Mouse (Mus musculus): ENCODE measurements around the gene Inhbc. TPM values are rescaled to one million over a fixed set of nuclear protein-coding genes. Genes with fewer than 3 reads are reported as not detected.

Inhbc gene
- not detected for total RNA-seq (2023)

DNA sequence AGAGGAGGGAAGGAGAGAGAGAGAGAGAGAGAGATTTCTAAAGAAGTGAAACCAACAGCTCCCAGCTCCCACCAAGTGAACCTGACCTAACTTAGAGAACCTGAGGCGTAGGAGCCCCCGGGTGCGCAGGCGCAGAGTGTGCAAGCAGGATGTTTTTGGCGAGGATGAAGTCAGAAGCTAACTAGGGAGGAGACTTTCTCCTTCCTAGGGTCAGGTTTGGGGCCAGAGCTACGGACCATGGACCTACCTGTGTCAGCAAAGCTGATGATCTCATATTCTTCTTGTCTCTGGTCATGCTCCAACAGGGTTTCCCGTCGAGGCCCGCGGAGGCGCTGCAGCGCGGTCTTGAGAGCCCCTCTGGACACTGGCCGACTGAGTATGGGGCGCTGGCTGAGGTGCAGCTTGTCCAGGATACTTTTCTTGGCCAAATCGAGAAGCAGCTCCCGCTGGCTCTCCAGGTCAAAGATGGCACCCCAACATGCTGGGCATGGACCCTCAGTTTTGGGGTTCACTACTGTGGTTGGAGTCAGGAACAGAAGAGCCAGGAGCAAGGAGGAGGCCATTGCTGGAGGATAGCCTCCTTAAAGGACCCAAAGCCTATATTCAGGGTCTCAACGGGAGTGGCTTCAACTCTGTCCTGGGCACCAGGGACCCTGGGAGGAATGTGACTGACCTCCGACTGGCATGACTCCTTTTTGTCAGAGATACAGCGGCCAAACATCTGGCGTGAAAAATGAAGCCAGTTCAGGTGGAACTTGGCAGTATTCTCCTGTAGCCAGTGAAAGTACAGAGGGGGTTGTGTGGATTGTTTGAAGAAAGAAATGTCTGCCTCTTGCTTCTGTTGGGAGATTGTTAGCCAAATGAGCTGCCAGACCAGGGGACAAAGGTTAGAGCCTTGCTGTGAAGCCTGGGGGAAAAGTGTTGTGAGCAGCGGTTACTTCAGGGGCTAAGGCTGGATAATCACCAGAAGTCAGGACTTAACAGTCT is at the start of gene Inhbc:
Gene Inhbc, minus strand, starts transcription at position 598 of the 987 bp plus-strand sequence.

GRCm38 (mm10) chr10:127380251-127380691 is 10.0 kb upstream of the Inhbc start, which contains the start of gene R3hdm2:
R3hdm2 (plus strand) TSS chr10:127380327.

GRCm38 (mm10) chr10:127353909-127354895 is 16.0 kb downstream of the Inhbc start, which contains the start of gene Inhbe:
Inhbe (minus strand) TSS chr10:127354411.

GRCm38 (mm10) chr10:127341891-127342639 is 28.2 kb downstream of the Inhbc start, which contains the start of gene Gli1:
Gli1 (minus strand) TSS chr10:127341974.

DNA sequence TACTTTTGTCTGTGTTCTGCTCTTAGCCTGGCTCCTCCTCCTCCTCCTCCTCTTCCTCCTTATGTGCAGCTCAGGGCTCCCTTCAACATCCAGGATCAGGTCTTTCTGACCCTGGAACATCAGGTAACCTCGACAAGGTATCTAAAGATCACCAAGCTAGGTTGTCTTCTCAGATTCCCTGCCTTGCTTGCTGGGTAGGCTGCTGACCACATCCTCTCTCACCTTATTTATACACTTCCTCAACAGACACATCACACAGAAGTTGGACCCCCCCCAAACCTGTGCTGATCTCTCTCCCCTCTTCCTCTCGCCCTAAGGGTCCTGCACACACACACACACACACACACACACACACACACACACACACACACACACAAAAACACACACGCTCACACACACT is 48.6 kb downstream of the Inhbc start, which contains the start of gene Arhgap9:
Gene Arhgap9, plus strand, starts transcription at position 344 of the 400 bp plus-strand sequence.

GRCm38 (mm10) chr10:127311476-127312355 is 58.5 kb downstream of the Inhbc start, which contains the start of gene Mars:
Mars (minus strand) TSS chr10:127311786.

Other genes with a start within 250 kb of the Inhbc start
- gene Os9, start 249.3 kb downstream of the Inhbc start, total RNA-seq (2023): 100 to 1,000 TPM; 106 to 107 TPM
- 100 to 1,000 TPM; 104 to 113 TPM for gene B4galnt1, start 205.2 kb downstream of the Inhbc start, total RNA-seq (2023)
- not detected for gene Slc26a10, start 189.8 kb downstream of the Inhbc start, total RNA-seq (2023)
- gene Arhgef25, start 180.3 kb downstream of the Inhbc start, total RNA-seq (2023): under 1 TPM; 0.56 to 0.73 TPM
- 10 to 100 TPM; 13.1 to 15.4 TPM for gene Dtx3, start 174.7 kb downstream of the Inhbc start, total RNA-seq (2023)
- gene Pip4k2c, start 158.8 kb downstream of the Inhbc start, total RNA-seq (2023): 10 to 100 TPM; 27.5 to 28.8 TPM
- gene Kif5a, start 107.1 kb downstream of the Inhbc start, total RNA-seq (2023): under 1 TPM; 0.26 to 0.58 TPM
- gene Dctn2, start 104.1 kb downstream of the Inhbc start, total RNA-seq (2023): 100 to 1,000 TPM; 106 to 116 TPM
- gene Mbd6, start 81.4 kb downstream of the Inhbc start, total RNA-seq (2023): 100 to 1,000 TPM; 141 to 142 TPM
- 10 to 100 TPM; 35.8 to 38.0 TPM for gene Mars, start 58.6 kb downstream of the Inhbc start, total RNA-seq (2023)
- gene Arhgap9, start 48.5 kb downstream of the Inhbc start, total RNA-seq (2023): 100 to 1,000 TPM; 264 to 270 TPM
- gene Gli1, start 28.5 kb downstream of the Inhbc start, total RNA-seq (2023): not detected
- gene Inhbe, start 16.0 kb downstream of the Inhbc start, total RNA-seq (2023): not detected
- gene R3hdm2, start 9.9 kb upstream of the Inhbc start, total RNA-seq (2023): 100 to 1,000 TPM in 1 of 2 experiments, 10 to 100 TPM in 1; 88.4 to 109 TPM
- gene Stac3, start 131.3 kb upstream of the Inhbc start, total RNA-seq (2023): 1 to 10 TPM; 1.7 to 4.4 TPM
- not detected for gene Ndufa4l2, start 144.5 kb upstream of the Inhbc start, total RNA-seq (2023)
- gene Shmt2, start 152.0 kb upstream of the Inhbc start, total RNA-seq (2023): 10 to 100 TPM; 26.5 to 28.3 TPM
- not detected for gene Nxph4, start 164.1 kb upstream of the Inhbc start, total RNA-seq (2023)

Measured in neutrophil, adult 59 days (primary cell).